Mouse (Mus musculus) erythroblast, embryonic 14.5 days (primary cell): ENCODE measurements around the gene Rbm20.

Experiments
- GATA1 ChIP-seq: IDR thresholded peaks from 2 replicates; pipeline ENCODE4 v1.6.1; 2012; ENCODE audit warnings: low read length, inconsistent platforms, mixed read lengths
- TAL1 ChIP-seq: IDR thresholded peaks from 3 replicates; pipeline ENCODE4 v1.6.1; 2012; ENCODE audit warnings: low read length, inconsistent platforms, mixed read lengths

DNA sequence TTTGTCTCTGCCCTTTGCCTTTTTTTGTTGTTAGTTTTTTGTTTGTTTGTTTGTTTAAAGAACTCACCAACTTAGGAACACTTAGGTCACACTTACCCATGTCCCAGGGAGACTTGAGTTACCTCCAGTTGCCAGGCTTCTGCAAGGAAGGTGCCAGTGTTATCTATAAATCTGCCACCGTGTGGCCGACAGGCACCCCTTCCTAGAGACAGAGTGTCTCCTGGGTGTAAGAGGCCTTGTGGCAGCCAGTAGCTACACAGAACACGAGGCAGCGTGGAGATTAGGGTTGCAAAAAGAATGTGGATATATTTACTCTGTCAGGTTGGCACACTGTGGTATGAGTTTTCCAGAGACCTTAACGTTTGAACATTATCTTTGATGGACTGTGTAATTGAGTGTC lies 29.1 kb upstream of the Rbm20 start:
- TF ChIP-seq TAL1 (no peak), GATA1 (no peak)
